Mouse (Mus musculus): ENCODE measurements at regions not wholly inside any gene's neighbourhood (a gene's known extent, or its start where the extent isn't known, plus 50 kb on each side); places are given as distances from the start of the nearest gene placed in this dataset.
A peak's percentile ranks its signal among the peaks of the same experiment; 100 is the strongest.

- no peaks in the 10 kb centered on the region for H3K79me2 ChIP-seq (ENCODE audit: control insufficient read depth, insufficient read depth, low read length)
- no peak overlapping the region for H3K9ac ChIP-seq (ENCODE audit: low read depth, low read length)
- H3K4me3 ChIP-seq (ENCODE audit: insufficient read depth, low read depth, low read length) = no peak overlapping the region
- WGBS = 80% methylated on average over 8 of the region's 8 CpGs
- no peak for DNase-seq (ENCODE audit: extremely low read depth, low read depth, low spot score)
- H3K36me3 ChIP-seq (ENCODE audit: control insufficient read depth, insufficient read depth, low read length) = no peaks in the 10 kb centered on the region
- TF ChIP-seq POLR2A (IDR thresholded peaks at IDR 0.05; ENCODE audit: extremely low read depth, insufficient read depth, low read length) (no peak), CTCF (IDR thresholded peaks at IDR 0.05; ENCODE audit: low read depth, low read length) (no peak)
- H3K4me1 ChIP-seq (ENCODE audit: control insufficient read depth, insufficient read depth, low read length) = no peaks in the 10 kb centered on the region
- H3K27me3 ChIP-seq (ENCODE audit: control insufficient read depth, insufficient read depth, low read length) = no peaks in the 10 kb centered on the region
- H3K27ac ChIP-seq (replicated peaks; ENCODE audit: insufficient read depth, low read depth, low read length) = no peak overlapping the region
These were observed 224.9 kb downstream of the Pmp22 start for GRCm38 (mm10) chr11:63353671-63354070.

- Histone ChIP-seq H3K9ac (ENCODE audit: low read depth, low read length) (no peak overlapping the region), H3K79me2 (ENCODE audit: control insufficient read depth, insufficient read depth, low read length) (no peaks in the 10 kb centered on the region), H3K36me3 (ENCODE audit: control insufficient read depth, insufficient read depth, low read length) (no peaks in the 10 kb centered on the region), H3K27ac (replicated peaks; ENCODE audit: insufficient read depth, low read depth, low read length) (no peak overlapping the region), H3K4me1 (ENCODE audit: control insufficient read depth, insufficient read depth, low read length) (no peaks in the 10 kb centered on the region), H3K4me3 (ENCODE audit: insufficient read depth, low read depth, low read length) (no peak overlapping the region), H3K27me3 (ENCODE audit: control insufficient read depth, insufficient read depth, low read length) (no peaks in the 10 kb centered on the region)
- DNase-seq (ENCODE audit: extremely low read depth, low read depth, low spot score) = no peak
- 82% methylated on average over 10 of the region's 10 CpGs for WGBS
- TF ChIP-seq CTCF (IDR thresholded peaks at IDR 0.05; ENCODE audit: low read depth, low read length) (no peak), POLR2A (IDR thresholded peaks at IDR 0.05; ENCODE audit: extremely low read depth, insufficient read depth, low read length) (no peak)
These were observed 229.1 kb downstream of the Pmp22 start for GRCm38 (mm10) chr11:63357772-63358344.

- H3K36me3 ChIP-seq (ENCODE audit: control insufficient read depth, insufficient read depth, low read length) = no peaks in the 10 kb centered on the region
- H3K4me3 ChIP-seq (ENCODE audit: insufficient read depth, low read depth, low read length) = no peak overlapping the region
- H3K79me2 ChIP-seq (ENCODE audit: control insufficient read depth, insufficient read depth, low read length) = no peaks in the 10 kb centered on the region
- no peaks in the 10 kb centered on the region for H3K4me1 ChIP-seq (ENCODE audit: control insufficient read depth, insufficient read depth, low read length)
- 86% methylated on average over 6 of the region's 6 CpGs for WGBS
- no peaks in the 10 kb centered on the region for H3K27me3 ChIP-seq (ENCODE audit: control insufficient read depth, insufficient read depth, low read length)
- no peak for DNase-seq (ENCODE audit: extremely low read depth, low read depth, low spot score)
- H3K27ac ChIP-seq (replicated peaks; ENCODE audit: insufficient read depth, low read depth, low read length) = no peak overlapping the region
- no peak overlapping the region for H3K9ac ChIP-seq (ENCODE audit: low read depth, low read length)
- TF ChIP-seq CTCF (IDR thresholded peaks at IDR 0.05; ENCODE audit: low read depth, low read length) (no peak), POLR2A (IDR thresholded peaks at IDR 0.05; ENCODE audit: extremely low read depth, insufficient read depth, low read length) (no peak)
These were observed 239.0 kb downstream of the Pmp22 start for GRCm38 (mm10) chr11:63367756-63368265.

- Histone ChIP-seq H3K9ac (ENCODE audit: low read depth, low read length) (no peak overlapping the region), H3K36me3 (ENCODE audit: control insufficient read depth, insufficient read depth, low read length) (no peaks in the 10 kb centered on the region), H3K27me3 (ENCODE audit: control insufficient read depth, insufficient read depth, low read length) (no peaks in the 10 kb centered on the region), H3K27ac (replicated peaks; ENCODE audit: insufficient read depth, low read depth, low read length) (no peak overlapping the region), H3K79me2 (ENCODE audit: control insufficient read depth, insufficient read depth, low read length) (no peaks in the 10 kb centered on the region), H3K4me1 (ENCODE audit: control insufficient read depth, insufficient read depth, low read length) (no peaks in the 10 kb centered on the region), H3K4me3 (ENCODE audit: insufficient read depth, low read depth, low read length) (no peak overlapping the region)
- DNase-seq (ENCODE audit: extremely low read depth, low read depth, low spot score) = no peak
- 85% methylated on average over 2 of the region's 2 CpGs for WGBS
- TF ChIP-seq POLR2A (IDR thresholded peaks at IDR 0.05; ENCODE audit: extremely low read depth, insufficient read depth, low read length) = no peak
These were observed 240.7 kb downstream of the Pmp22 start for GRCm38 (mm10) chr11:63369475-63369874.

- Histone ChIP-seq H3K4me1 (ENCODE audit: control insufficient read depth, insufficient read depth, low read length) (peaks cover 2% of the 10 kb centered on the region; the same call in 1 of the 2 replicates), H3K4me3 (ENCODE audit: insufficient read depth, low read depth, low read length) (no peak overlapping the region), H3K79me2 (ENCODE audit: control insufficient read depth, insufficient read depth, low read length) (no peaks in the 10 kb centered on the region), H3K27me3 (ENCODE audit: control insufficient read depth, insufficient read depth, low read length) (no peaks in the 10 kb centered on the region), H3K27ac (replicated peaks; ENCODE audit: insufficient read depth, low read depth, low read length) (peak overlapping the region; percentile 41; the same call in 1 of the 2 replicates), H3K36me3 (ENCODE audit: control insufficient read depth, insufficient read depth, low read length) (no peaks in the 10 kb centered on the region), H3K9ac (ENCODE audit: low read depth, low read length) (no peak overlapping the region)
- WGBS = 88% methylated on average over 3 of the region's 3 CpGs
- DNase-seq (ENCODE audit: extremely low read depth, low read depth, low spot score) = peak; percentile 8
- TF ChIP-seq POLR2A (IDR thresholded peaks at IDR 0.05; ENCODE audit: extremely low read depth, insufficient read depth, low read length) = no peak
- TF ChIP-seq CTCF (IDR thresholded peaks at IDR 0.05; ENCODE audit: low read depth, low read length) = no peak
These were observed 247.5 kb downstream of the Pmp22 start for GRCm38 (mm10) chr11:63376311-63376710.

- Histone ChIP-seq H3K27me3 (ENCODE audit: control insufficient read depth, insufficient read depth, low read length) (no peaks in the 10 kb centered on the region), H3K36me3 (ENCODE audit: control insufficient read depth, insufficient read depth, low read length) (no peaks in the 10 kb centered on the region), H3K9ac (ENCODE audit: low read depth, low read length) (no peak overlapping the region), H3K79me2 (ENCODE audit: control insufficient read depth, insufficient read depth, low read length) (no peaks in the 10 kb centered on the region), H3K27ac (replicated peaks; ENCODE audit: insufficient read depth, low read depth, low read length) (peak overlapping the region; percentile 28; the same call in 1 of the 2 replicates), H3K4me1 (ENCODE audit: control insufficient read depth, insufficient read depth, low read length) (peaks cover 2% of the 10 kb centered on the region; the same call in 1 of the 2 replicates), H3K4me3 (ENCODE audit: insufficient read depth, low read depth, low read length) (no peak overlapping the region)
- DNase-seq (ENCODE audit: extremely low read depth, low read depth, low spot score) = peak; percentile 22
- TF ChIP-seq CTCF (IDR thresholded peaks at IDR 0.05; ENCODE audit: low read depth, low read length) (no peak), POLR2A (IDR thresholded peaks at IDR 0.05; ENCODE audit: extremely low read depth, insufficient read depth, low read length) (no peak)
- WGBS = 74% methylated on average over 10 of the region's 10 CpGs
These were observed 248.2 kb downstream of the Pmp22 start for GRCm38 (mm10) chr11:63376991-63377390.
